Mouse (Mus musculus) kidney, adult 2 months (tissue): Measurements from ENCODE around the gene Itga11.

ENCODE experiments used
- CTCF ChIP-seq: fragments of 200-500 bp; conservative IDR thresholded peaks from 2 replicates; pipeline ENCODE4 v1.5.1; 2011; ENCODE audit warnings: low read depth, mild to moderate bottlenecking, control low read depth, low read length, moderate library complexity, mixed read lengths; ENCODE audit not compliant: insufficient read depth, insufficient read length
- POLR2A ChIP-seq: fragments of 200-500 bp; IDR thresholded peaks from one replicate; pipeline ENCODE4 v1.6.1; 2011; ENCODE audit warnings: low read depth, low read length, control low read depth

DNA sequence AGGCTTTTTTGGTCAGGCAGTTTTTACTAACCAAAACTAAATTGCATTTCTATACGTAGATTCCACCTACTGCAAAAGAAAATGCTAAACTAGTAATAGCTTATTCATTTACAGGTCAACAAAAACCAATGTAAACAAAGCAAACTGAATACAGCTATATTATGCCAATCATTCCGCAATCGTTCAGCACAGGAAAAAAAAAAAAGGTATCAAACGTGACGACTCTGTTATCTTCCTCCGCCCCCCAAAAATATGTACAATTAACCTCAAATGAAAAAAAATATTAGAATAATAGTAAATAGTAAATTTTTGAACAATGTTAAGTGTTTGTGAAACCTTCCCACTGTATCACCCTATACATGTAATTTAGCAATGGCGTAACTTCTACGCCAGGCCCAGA is 132.5 kb downstream of the Itga11 start:
- TF ChIP-seq CTCF (no peak), POLR2A (no peak)
